In the genomic region with DNA sequence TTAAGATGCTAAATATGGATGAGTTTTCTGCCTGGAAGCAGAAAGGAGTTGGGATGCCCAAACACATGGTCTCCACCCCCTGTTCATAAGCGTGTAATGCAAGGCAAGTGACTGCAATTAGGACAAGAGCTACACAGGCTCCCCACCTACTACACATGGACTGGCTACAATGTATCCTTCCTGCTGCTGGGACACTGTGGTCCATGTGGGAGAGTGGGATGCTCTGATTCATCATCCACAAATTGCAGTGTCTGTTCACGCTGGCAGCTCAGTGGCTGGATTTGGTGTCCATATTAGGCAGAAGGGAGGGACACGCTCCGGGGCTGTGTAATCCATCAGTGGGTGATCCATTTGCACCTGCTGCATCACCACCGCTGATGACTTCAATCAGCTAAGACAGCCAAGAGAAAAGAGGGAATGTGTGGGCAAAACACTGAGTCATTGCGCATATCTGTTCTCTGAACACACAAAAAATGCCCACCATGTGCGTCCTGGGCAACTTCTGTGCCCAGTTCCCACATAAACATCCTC, we compare ENCODE assay signal across 11 mouse cellular contexts. TPM values are rescaled to one million over a fixed set of nuclear protein-coding genes. Genes with fewer than 3 reads are reported as not detected.
DNase-seq lines count a peak whose midpoint lies in the region; ATAC-seq and TF ChIP-seq lines count a peak whose summit lies in the region.
"Had no signal": no experiment of that assay in that cellular context is flagged by ENCODE, and none has a peak within 500 bp of the region (broad histone marks: within the 10 kb centered on the region; RNA-seq: fewer than 3 reads in every experiment).

No protein-coding gene starts in this region.

- H3K27me3 ChIP-seq in Patski: no peaks in the 10 kb centered on the region
- H3K27me3 ChIP-seq in forebrain, embryonic 12.5 days: no peaks in the 10 kb centered on the region
- H3K27me3 ChIP-seq: liver, embryonic 15.5 days had no signal

- no peak overlapping the region for H3K9ac ChIP-seq in forebrain, embryonic 12.5 days
- H3K9ac ChIP-seq: liver, embryonic 15.5 days had no signal

- H3K4me3 ChIP-seq in forebrain, embryonic 12.5 days (replicated peaks): no peak overlapping the region
- H3K4me3 ChIP-seq: liver, embryonic 15.5 days had no signal

- H3K9me3 ChIP-seq in forebrain, embryonic 12.5 days: no peaks in the 10 kb centered on the region
- H3K9me3 ChIP-seq: liver, embryonic 15.5 days had no signal

- no peaks in the 10 kb centered on the region for H3K4me1 ChIP-seq in forebrain, embryonic 12.5 days

- CTCF ChIA-PET in Patski (lab: Charles Lee): interaction anchor here (0.9 to 1.7 kb wide), 3 partner anchors 12 to 98 kb away, joined by 3 to 5 read pairs (median 3); no protein-coding TSS in a partner anchor

- H3K27ac ChIP-seq in forebrain, embryonic 12.5 days: no peak overlapping the region
- H3K27ac ChIP-seq: liver, embryonic 15.5 days; macrophage had no signal

- TF ChIP-seq CTCF in Patski (IDR thresholded peaks at IDR 0.05): no peak

- in situ Hi-C loops in Patski (cut with MboI; ENCODE audit: low pct_unique_long_range_greater_than_20kb): loop anchor here (5.0 kb wide), 2 partner anchors 37 to 97 kb away; no protein-coding TSS in a partner anchor

- peak; percentile 92 for DNase-seq in Patski (ENCODE audit: low read depth, low spot score)
- DNase-seq in frontal cortex, postnatal 14 days (ENCODE audit: low spot score in 2 of 2): peak; percentile 36 to 43
- DNase-seq in layer of hippocampus, postnatal 36 days: peak; percentile 65 to 76
- DNase-seq in right cerebral cortex, postnatal 10 days (ENCODE audit: low spot score in 2 of 2): peak; percentile 61 to 79
- no peak for DNase-seq in adrenal gland, postnatal 25 days
- no peak for DNase-seq in cerebellum, postnatal 10 days
- DNase-seq: cerebellum, adult 8-10 months had no signal

- peak; percentile 94 for ATAC-seq in Patski
- no peak for ATAC-seq in forebrain, embryonic 12.5 days (ENCODE audit: low FRiP score)
- ATAC-seq: intestine, postnatal 0 days had no signal

- H3K36me3 ChIP-seq in forebrain, embryonic 12.5 days (replicated peaks): no peaks in the 10 kb centered on the region
- H3K36me3 ChIP-seq: liver, embryonic 15.5 days had no signal

- WGBS in forebrain, embryonic 12.5 days: 92% methylated on average over 7 of the region's 7 CpGs

- POLR2A ChIA-PET in Patski (lab: Charles Lee): interaction anchor here (0.6 kb wide), 1 partner anchor 65 kb away, joined by 4 read pairs; no protein-coding TSS in a partner anchor

- H3K4me2 ChIP-seq in forebrain, embryonic 12.5 days: no peak overlapping the region
- H3K4me2 ChIP-seq: liver, embryonic 15.5 days had no signal

RNA-seq across cellular contexts. Expression of gene Lbh, which starts 52.6 kb away (rescaled TPM):
- polyA plus RNA-seq in Patski (2021): 72.5 TPM
- 10 to 100 TPM; 32.6 to 35.7 TPM for total RNA-seq in layer of hippocampus, postnatal 36 days (2021)
- total RNA-seq in adrenal gland, postnatal 25 days (2021): 24.9 and 26.2 TPM in 2 replicates
- 4.1 and 4.5 TPM in 2 replicates for polyA plus RNA-seq in forebrain, embryonic 12.5 days (2016; fragmentation: Nextera tagmentation; extraction: Ambion mirVana)

Comparison
In these comparisons a context has a peak if more than half of its experiments do, and no peak if none do; other contexts are left out.
1. DNase-seq: peak in Patski (single experiment), frontal cortex, postnatal 14 days (2 of 2), layer of hippocampus, postnatal 36 days (2 of 2) and right cerebral cortex, postnatal 10 days (2 of 2); none in adrenal gland, postnatal 25 days (single experiment) and cerebellum, postnatal 10 days (0 of 2).